Mouse (Mus musculus): ENCODE measurements around the gene Tekt4. TPM values are rescaled to one million over a fixed set of nuclear protein-coding genes. Genes with fewer than 3 reads are reported as not detected.

Gene Tekt4
- polyA plus RNA-seq (2015; fragmentation: Nextera tagmentation; extraction: Ambion mirVana) = 0.07 and 0.15 TPM in 2 replicates

DNA sequence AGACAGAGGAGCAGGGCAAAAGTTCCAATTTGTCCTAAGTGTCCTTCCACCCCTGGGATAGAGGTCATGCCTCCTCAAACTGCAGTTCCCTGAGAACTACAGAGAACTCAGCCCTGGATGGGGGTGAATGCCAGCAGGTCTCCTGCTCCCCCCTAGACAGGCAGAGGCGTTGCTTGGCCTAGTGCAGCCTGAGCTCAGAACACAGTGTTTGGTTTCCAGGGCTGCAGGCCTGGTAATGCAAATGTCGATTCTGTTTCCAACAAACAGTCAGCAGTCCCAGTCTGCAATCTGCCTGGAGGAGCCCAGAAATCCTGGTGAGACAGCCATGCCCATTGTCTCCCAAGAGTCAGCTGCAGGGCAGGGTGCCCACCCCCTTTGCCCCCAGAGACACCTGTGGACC lies at the start of gene Tekt4:
Gene Tekt4, plus strand, starts transcription at position 344 of the 400 bp plus-strand sequence.
- Histone ChIP-seq H3K27ac (ENCODE audit: low read depth) (no peak within 1 kb of the TSS), H3K9ac (replicated peaks) (no peak within 1 kb of the TSS), H3K36me3 (replicated peaks; ENCODE audit: insufficient read depth, low read length) (no peaks in the 10 kb centered on the region), H3K9me3 (ENCODE audit: low read length) (no peaks in the 10 kb centered on the region), H3K4me3 (ENCODE audit: low read depth, low read length) (no peak within 1 kb of the TSS), H3K4me1 (ENCODE audit: insufficient read depth) (no peaks in the 10 kb centered on the region), H3K4me2 (ENCODE audit: low read depth, low read length) (no peak within 1 kb of the TSS), H3K27me3 (ENCODE audit: insufficient read depth, low read length) (no peaks in the 10 kb centered on the region)
- TF ChIP-seq CTCF (IDR thresholded peaks at IDR 0.05; ENCODE audit: low read depth) (no peak), EP300 (IDR thresholded peaks at IDR 0.05; ENCODE audit: low read depth) (no peak)
- 59% methylated on average over 2 of the region's 2 CpGs for WGBS (ENCODE audit: insufficient replicate concordance)
- ATAC-seq = no peak
- no peak for DNase-seq

DNA sequence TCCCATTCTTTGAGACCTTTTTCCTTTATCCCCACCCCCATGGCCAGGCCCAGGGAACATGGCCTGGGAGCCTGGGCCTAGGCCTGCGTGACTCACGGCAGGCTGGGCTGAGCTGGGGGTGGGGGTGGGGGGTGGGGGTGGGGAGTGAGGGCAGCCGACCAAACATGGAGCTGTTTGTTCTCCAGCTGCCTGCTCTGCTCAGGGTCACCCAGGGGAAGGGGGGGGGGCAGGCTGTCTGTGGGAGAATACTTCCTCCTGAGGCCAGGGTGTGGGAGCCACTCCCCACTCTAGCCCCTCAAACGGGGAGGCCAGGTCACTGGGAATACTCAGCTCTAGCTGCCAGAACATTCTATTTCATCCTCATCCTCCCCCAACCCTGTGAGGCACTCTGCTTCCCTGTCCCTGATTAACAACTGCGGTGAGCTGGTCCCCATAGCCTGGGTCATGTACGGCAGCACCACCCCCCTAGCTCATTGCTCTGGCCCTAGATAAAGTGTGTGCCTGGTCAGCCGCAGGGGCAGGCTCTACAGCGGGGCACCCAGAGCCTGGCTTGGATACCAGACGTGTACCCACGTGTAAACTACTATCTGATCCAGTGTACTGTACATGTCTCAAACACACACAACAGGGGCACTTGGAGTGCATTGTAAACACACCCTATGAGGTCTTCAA lies 49.1 kb upstream of the Tekt4 start:
- Histone ChIP-seq H3K9ac (replicated peaks) (no peak overlapping the region), H3K4me3 (ENCODE audit: low read depth, low read length) (no peak overlapping the region), H3K4me2 (ENCODE audit: low read depth, low read length) (no peak overlapping the region), H3K4me1 (ENCODE audit: insufficient read depth) (peaks cover 2% of the 10 kb centered on the region; the same call in 1 of the 2 replicates), H3K36me3 (replicated peaks; ENCODE audit: insufficient read depth, low read length) (no peaks in the 10 kb centered on the region), H3K27me3 (ENCODE audit: insufficient read depth, low read length) (no peaks in the 10 kb centered on the region), H3K27ac (ENCODE audit: low read depth) (no peak overlapping the region), H3K9me3 (ENCODE audit: low read length) (no peaks in the 10 kb centered on the region)
- TF ChIP-seq CTCF (IDR thresholded peaks at IDR 0.05; ENCODE audit: low read depth) = no peak
- ATAC-seq (peak; percentile 88), DNase-seq (peak; percentile 54)
- WGBS (ENCODE audit: insufficient replicate concordance) = 11% methylated on average over 10 of the region's 10 CpGs

DNA sequence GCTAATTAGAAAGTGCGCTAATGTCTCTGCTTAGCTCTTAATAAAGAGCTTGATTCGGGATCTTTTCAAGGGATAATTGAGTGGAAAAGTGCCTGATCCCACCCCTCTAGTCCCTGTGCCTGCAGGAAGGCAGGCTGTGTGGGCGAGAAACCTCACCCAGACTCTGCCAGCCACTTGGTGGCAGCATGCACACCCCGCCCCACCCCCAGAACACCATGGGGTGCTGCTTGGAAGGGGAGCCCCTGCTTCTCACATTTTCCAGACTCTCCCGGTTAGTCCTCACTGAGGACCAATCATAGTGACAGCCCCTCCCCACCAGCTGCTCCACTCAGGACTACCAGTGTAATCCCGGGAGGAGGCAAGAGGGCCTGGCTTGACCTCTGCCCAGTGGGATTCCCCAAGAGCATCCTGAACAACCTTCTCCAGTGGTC lies 48.4 kb upstream of the Tekt4 start:
- 26% methylated on average over 6 of the region's 6 CpGs for WGBS (ENCODE audit: insufficient replicate concordance)
- ATAC-seq (no peak), DNase-seq (no peak)
- TF ChIP-seq CTCF (IDR thresholded peaks at IDR 0.05; ENCODE audit: low read depth) (no peak; the same call in 1 of the 2 replicates), EP300 (IDR thresholded peaks at IDR 0.05; ENCODE audit: low read depth) (no peak)
- no peak overlapping the region for H3K4me3 ChIP-seq (ENCODE audit: low read depth, low read length)
- H3K36me3 ChIP-seq (replicated peaks; ENCODE audit: insufficient read depth, low read length) = no peaks in the 10 kb centered on the region
- H3K9ac ChIP-seq (replicated peaks) = no peak overlapping the region
- H3K4me2 ChIP-seq (ENCODE audit: low read depth, low read length) = no peak overlapping the region
- H3K27me3 ChIP-seq (ENCODE audit: insufficient read depth, low read length) = no peaks in the 10 kb centered on the region
- H3K4me1 ChIP-seq (ENCODE audit: insufficient read depth) = peaks cover 2% of the 10 kb centered on the region; the same call in 1 of the 2 replicates
- no peaks in the 10 kb centered on the region for H3K9me3 ChIP-seq (ENCODE audit: low read length)
- no peak overlapping the region for H3K27ac ChIP-seq (ENCODE audit: low read depth)

DNA sequence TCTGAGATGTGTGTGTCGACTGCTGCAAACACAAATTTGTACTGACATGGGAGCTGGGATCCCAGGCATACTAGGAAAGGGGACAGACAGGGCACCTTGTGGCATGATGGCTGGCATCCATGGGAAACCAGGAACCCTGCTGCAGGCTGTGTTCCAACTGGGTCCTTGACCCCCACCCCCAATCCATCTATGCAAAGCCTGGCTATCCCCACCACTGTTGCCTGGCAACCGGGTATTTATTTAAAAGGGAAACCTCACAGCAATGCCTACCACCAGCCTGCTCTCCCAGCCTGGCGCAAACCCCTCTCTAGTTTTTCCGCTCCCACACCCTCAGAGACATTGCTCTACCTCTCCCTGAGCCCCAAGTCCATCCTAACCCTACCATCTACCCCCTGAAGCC lies 47.1 kb upstream of the Tekt4 start:
- TF ChIP-seq CTCF (IDR thresholded peaks at IDR 0.05; ENCODE audit: low read depth) (no peak), EP300 (IDR thresholded peaks at IDR 0.05; ENCODE audit: low read depth) (no peak)
- DNase-seq (no peak), ATAC-seq (no peak)
- H3K27me3 ChIP-seq (ENCODE audit: insufficient read depth, low read length) = no peaks in the 10 kb centered on the region
- WGBS (ENCODE audit: insufficient replicate concordance) = 68% methylated on average over 4 of the region's 4 CpGs
- no peaks in the 10 kb centered on the region for H3K9me3 ChIP-seq (ENCODE audit: low read length)
- H3K9ac ChIP-seq (replicated peaks) = no peak overlapping the region
- no peaks in the 10 kb centered on the region for H3K36me3 ChIP-seq (replicated peaks; ENCODE audit: insufficient read depth, low read length)
- H3K4me3 ChIP-seq (ENCODE audit: low read depth, low read length) = no peak overlapping the region
- H3K27ac ChIP-seq (ENCODE audit: low read depth) = no peak overlapping the region
- H3K4me1 ChIP-seq (ENCODE audit: insufficient read depth) = peaks cover 2% of the 10 kb centered on the region; the same call in 1 of the 2 replicates
- no peak overlapping the region for H3K4me2 ChIP-seq (ENCODE audit: low read depth, low read length)

DNA sequence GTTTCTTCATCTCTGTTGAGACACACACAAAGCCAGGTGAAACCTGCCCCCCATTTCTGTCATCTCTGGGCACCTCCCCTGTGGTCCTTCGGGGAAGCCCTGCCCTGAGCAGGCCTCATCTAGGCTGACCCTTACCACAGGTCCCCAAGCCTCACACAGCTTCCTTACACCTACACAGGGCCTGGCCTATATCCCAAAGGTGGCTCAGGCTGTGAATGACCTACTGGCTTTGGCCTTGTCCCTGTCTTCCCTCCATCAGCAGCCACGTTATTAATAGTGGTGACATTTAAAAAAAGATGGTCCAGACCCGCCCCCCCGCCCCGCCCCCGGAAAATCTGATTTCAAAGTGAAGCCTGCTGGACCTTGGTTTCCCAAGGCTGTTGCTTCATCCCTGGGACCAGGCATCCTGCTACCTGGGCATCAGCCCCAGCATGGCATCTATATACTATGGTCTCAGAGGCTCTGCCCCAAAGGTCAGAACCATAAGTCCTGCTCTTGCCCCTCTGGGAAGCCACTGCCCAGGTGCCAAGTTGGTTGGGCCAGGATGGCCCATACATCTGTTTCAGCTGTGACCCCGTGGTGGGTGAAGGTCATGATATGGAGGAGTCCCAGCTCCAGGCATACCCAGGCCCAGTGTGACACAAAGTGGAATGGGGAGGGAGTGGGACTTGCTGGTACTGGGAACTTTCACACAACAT lies 46.0 kb upstream of the Tekt4 start:
- Histone ChIP-seq H3K27me3 (ENCODE audit: insufficient read depth, low read length) (no peaks in the 10 kb centered on the region), H3K9ac (replicated peaks) (no peak overlapping the region), H3K27ac (ENCODE audit: low read depth) (no peak overlapping the region), H3K4me2 (ENCODE audit: low read depth, low read length) (no peak overlapping the region), H3K4me3 (ENCODE audit: low read depth, low read length) (no peak overlapping the region), H3K4me1 (ENCODE audit: insufficient read depth) (peaks cover 2% of the 10 kb centered on the region; the same call in 1 of the 2 replicates), H3K9me3 (ENCODE audit: low read length) (no peaks in the 10 kb centered on the region), H3K36me3 (replicated peaks; ENCODE audit: insufficient read depth, low read length) (no peaks in the 10 kb centered on the region)
- TF ChIP-seq CTCF (IDR thresholded peaks at IDR 0.05; ENCODE audit: low read depth) = no peak
- TF ChIP-seq EP300 (IDR thresholded peaks at IDR 0.05; ENCODE audit: low read depth) = no peak
- no peak for DNase-seq
- WGBS (ENCODE audit: insufficient replicate concordance) = 69% methylated on average over 7 of the region's 7 CpGs
- no peak for ATAC-seq

DNA sequence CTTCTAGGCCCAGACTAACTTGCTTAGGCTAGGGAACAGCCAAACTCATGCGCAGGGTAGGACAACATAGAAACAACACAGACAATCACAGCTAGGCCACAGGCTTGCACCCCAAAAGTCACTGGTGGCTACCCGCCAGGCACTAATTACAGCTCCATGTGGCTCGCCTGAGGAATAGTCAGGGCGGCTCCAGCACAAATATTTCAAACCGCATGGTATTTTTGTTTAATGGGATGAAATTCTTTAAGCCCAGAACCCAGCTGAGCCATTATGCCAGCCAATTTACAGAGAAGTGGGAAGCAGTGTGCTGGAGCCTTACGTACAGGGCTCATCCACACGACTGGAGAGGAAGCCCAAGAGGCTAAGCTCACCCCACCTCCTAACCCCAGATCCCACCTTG lies 44.8 kb upstream of the Tekt4 start:
- H3K4me1 ChIP-seq (ENCODE audit: insufficient read depth) = peaks cover 2% of the 10 kb centered on the region; the same call in 1 of the 2 replicates
- H3K27ac ChIP-seq (ENCODE audit: low read depth) = no peak overlapping the region
- TF ChIP-seq EP300 (IDR thresholded peaks at IDR 0.05; ENCODE audit: low read depth) (no peak), CTCF (IDR thresholded peaks at IDR 0.05; ENCODE audit: low read depth) (no peak)
- H3K4me2 ChIP-seq (ENCODE audit: low read depth, low read length) = no peak overlapping the region
- no peak for DNase-seq
- no peaks in the 10 kb centered on the region for H3K36me3 ChIP-seq (replicated peaks; ENCODE audit: insufficient read depth, low read length)
- 74% methylated on average over 7 of the region's 7 CpGs for WGBS (ENCODE audit: insufficient replicate concordance)
- no peaks in the 10 kb centered on the region for H3K27me3 ChIP-seq (ENCODE audit: insufficient read depth, low read length)
- H3K9me3 ChIP-seq (ENCODE audit: low read length) = no peaks in the 10 kb centered on the region
- H3K9ac ChIP-seq (replicated peaks) = no peak overlapping the region
- no peak for ATAC-seq
- no peak overlapping the region for H3K4me3 ChIP-seq (ENCODE audit: low read depth, low read length)

Measured in liver, postnatal 0 days (tissue).